Mouse (Mus musculus): ENCODE measurements around the gene Cish.
"Not testable (repeated sequence)": the region's sequence is repeated elsewhere in the genome, so short reads cannot be mapped to it uniquely, and the experiment has no call there.

Gene Cish

DNA sequence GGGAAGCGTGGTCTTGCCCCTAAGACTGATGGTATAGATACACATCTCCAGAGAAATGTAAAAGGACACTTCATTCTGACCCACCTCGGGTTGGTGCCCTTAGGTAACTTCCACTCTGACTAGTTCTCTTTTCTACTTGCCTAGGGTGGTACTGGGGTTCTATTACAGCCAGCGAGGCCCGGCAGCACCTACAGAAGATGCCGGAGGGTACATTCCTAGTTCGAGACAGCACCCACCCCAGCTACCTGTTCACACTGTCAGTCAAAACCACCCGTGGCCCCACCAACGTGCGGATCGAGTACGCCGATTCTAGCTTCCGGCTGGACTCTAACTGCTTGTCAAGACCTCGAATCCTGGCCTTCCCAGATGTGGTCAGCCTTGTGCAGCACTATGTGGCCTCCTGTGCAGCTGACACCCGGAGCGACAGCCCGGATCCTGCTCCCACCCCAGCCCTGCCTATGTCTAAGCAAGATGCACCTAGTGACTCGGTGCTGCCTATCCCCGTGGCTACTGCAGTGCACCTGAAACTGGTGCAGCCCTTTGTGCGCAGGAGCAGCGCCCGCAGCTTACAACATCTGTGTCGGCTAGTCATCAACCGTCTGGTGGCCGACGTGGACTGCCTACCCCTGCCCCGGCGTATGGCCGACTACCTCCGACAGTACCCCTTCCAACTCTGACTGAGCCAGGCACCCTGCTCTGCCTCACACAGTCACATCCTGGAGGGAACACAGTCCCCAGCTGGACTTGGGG, 4.6 kb downstream of the Cish start:
- no peak for DNase-seq

DNA sequence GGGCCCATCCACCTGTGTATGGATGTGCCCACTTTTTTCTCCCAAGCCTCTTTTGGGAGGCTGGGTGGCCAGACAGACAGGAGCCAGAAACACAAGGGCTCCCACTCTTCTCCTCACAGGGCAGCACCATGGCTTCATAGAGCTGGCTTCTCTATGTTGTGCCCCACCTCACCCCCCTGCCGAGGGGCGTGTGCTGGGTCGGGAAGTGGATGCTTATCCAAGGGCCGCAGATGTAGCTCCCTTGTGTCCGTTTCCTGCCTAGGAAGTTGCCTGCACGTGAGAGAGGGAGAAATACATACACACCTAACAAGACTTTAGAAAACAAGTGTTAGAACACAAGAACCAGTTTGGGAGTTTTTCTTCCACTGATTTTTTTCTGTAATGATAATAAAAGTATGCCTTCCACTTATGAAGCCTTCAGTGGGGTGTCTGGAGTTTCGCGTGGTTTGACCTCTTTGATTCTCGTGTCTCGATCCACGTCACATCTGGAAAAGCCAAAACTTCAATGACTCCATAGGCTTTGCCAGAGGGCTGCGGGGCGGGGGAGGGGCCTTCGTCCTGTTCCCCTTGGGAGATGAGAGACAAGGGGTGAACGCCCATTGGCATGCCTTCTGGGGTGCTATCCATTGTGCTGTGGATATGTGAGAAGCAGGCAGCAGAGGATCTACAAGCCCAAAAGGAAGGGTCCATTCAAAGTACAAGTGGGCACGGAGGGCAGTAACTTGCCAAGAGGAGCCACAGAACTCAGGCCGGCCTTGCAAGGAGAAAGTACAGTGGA, 5.9 kb downstream of the Cish start:
- no peak for DNase-seq

DNA sequence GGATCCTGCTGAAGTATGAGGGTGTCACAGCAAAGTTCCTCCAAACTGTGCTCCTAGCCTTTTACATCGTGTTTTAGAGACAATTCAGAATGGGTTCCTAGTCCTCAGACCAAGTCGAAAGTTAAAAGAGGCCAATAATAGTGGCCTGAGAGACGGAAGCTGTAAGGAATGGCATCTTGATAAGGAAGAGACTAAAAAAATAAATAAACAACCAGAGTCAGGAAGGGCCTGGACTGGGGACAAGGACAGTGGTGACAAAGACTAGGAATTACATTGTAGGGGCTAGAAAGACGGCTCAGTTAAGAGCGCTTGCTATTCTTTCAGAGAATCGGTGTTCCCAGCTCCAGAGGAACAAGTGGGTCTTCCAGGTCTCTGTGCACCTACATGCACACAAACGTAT, 6.8 kb downstream of the Cish start:
- DNase-seq = no peak

DNA sequence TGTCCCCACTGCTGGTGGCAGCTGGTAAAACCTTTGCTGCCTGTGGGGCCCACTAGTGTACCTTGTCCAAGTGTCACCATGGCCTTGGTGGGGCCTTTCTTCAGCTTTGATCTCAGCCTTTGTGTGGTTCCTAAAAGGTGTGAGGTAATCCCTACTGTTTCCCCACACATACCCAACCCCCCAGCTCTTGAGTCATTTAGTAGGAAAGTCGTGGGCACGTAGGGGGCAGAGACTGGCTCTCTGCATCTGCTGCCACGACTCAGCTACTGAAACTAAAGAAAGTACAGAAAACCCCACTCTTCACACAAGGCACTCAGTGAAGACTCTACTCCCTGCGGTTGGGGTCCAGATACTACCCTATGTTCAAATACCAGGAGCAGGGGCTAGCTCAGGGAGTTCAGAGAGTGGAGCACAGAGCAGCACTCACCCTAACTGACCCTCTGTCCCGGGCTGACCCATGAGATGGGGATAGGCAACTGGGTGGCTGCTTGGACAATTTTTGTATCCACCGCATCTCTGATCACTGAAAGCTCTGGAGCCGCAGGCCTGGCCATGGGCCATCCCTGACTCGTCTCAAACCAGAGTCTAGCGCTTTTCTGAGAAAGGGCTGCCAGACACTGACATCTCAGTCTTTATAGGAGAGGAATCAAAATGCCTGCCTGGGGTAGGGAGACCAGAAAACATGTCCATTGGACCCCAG, 7.4 kb downstream of the Cish start:
- no peak for DNase-seq

DNA sequence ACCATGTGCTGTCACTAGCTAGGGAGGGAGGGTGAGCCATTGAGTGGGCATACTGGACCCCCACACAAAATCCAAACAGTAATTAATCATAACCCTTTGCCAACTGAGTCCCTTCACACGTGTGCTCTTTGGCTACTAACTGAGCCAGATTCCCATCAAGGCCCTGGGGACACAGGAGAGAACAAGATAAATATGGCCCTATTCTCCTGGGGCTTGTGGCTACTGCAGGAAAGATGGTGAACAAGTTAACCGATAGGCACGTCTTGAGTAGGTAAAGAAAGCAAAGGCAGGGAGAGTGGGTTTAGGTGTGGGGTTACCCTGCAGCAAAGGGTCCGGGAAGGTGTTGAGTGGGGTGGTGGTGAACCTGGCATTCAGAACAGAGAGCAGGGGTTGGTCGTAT, 8.1 kb downstream of the Cish start:
- DNase-seq = no peak

DNA sequence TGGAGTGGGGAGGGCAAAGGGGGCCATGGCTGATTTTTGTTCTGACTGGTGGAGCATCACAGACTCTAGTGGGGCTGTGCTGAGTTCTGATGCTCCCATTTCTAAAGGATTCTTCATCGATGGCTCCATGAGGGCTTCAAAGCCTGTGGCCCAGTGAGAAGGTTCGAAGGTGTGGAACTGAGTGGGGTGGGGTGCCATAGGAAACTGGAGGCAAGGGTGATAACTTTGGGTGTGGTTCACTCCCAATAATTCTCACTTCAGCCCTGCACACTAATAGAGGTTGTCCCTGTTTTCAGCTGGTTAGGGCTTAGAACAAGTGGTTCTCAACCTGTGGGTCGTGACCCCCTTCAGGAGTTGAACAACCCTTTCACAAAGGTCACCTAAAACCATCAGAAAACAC, 8.6 kb downstream of the Cish start:
- DNase-seq = no peak

DNA sequence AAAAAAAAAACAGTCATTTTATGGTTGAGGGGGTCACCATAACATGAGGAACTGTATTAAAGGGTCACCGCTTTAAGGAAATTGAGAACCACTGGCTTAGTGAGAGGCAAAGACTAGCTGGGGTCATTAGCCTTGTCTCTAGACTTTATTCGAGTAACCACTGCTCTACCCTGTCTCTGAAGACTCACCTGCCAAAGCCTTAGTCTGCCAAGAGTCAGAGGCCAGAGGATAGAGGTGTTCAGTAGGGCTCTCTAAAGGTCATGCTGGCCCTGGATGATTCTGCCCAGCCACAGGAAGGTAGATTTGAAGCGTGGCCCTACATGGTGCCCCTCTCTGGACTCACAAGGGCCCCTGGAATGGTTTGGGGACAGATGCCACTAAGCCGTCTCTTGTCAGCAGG, 9.2 kb downstream of the Cish start:
- DNase-seq = no peak

DNA sequence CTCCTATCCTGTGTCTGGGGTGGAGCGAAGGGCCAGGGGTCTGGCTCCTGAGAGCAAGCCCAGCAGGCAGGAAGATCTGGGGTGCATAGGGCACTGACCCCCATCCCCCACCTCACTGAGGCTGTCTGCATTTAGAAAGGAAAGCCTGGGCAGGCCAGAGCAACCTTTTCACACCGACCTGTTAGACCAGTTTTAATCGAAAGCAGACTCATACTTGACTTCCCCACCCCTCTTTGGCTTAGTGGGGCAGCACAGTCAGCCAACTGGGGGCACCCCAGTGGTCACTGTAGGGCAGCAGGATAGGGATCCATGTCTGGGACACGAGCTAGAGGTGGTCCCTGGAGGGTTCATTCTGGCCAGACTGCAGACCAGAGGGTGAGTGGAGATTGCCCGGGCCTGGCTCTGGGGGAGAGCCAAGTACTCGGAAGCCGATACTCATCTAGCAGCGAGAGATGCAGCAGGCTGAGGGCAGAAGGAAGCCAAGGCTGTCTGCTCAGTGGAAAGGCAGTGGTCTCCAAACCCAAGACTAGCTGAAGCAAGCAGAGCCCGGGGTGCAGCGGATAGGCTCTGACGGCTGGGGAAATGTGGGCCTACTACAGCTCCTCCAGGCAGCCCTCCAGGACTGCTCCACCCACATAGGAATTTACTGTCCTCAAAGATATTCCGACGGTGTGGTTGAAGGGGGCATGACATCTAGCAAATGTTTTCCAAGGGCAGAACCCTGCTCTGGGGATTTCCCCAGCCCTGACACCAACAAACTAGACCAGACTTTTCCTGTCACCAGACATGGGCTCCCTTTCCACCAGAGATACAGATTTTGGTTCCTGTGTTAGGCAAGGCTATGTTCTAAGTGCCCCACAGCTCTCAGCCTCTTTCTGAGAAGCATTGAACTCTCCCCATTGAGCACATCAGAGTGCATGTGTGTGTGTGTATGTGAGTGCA, 10.0 kb downstream of the Cish start:
- no peak for DNase-seq

DNA sequence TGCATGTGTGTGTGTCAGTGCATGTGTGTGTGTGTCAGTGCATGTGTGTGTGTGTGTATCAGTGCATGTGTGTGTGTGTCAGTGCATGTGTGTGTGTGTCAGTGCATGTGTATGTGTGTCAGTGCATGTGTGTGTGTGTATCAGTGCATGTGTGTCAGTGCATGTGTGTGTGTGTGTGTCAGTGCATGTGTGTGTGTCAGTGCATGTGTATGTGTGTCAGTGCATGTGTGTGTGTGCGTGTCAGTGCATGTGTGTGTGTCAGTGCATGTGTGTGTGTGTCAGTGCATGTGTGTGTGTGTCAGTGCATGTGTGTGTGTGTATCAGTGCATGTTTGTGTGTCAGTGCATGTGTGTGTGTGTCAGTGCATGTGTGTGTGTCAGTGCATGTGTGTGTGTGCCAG, 10.8 kb downstream of the Cish start:
- DNase-seq = not testable (repeated sequence)

DNA sequence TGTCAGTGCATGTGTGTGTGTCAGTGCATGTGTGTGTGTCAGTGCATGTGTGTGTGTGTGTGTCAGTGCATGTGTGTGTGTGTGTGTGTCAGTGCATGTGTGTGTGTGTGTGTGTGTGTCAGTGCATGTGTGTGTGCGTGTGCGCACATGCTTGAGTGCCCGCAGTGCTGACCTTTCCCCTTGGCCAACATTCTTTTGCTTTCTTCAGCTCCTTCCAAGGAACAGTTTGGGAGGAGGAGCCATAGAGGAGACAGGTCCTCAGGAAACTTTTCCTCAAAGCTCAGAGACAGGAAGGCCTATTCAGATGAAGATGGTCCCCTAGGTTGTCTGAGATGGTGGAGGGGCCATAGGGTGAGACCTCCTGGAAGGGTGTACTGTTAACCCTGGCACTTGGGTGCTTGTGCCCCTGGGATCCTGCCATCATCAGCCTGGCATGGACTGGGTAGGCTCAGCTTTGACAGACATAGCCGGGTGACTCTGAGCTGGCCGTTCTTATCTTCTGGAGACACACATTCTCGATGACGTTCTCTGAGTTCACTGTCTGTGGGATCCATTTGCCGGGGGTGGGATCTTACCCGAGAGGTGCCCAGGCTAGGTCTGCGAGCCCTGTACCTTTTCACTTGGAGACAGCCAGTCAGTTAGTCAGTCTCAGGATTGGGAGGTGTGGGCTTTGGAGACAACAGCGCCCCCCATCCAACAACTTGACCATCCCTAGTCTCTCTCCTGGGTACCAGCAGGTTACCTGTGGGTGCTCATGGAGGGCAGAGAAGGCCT, 11.5 kb downstream of the Cish start:
- DNase-seq = no peak

DNA sequence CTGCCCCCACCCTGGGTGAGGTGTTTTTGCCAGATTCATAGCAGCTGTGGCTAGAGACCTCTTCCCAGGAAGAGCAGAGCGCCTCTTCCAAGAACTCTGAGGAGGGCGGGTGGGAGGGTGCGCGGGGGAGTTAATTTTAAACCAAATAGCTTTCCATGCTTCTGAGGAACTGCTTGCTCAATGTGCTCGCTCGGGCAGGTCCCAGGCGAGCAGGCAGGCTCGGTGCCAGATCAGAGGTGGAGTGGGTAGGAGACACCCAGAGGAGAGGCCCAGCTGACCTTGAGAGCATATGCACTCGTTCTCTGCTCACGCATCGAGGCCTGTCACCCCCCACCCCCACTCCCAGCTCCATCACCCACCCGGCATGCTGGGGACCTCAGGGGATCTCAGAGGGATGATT, 12.1 kb downstream of the Cish start:
- no peak for DNase-seq

DNA sequence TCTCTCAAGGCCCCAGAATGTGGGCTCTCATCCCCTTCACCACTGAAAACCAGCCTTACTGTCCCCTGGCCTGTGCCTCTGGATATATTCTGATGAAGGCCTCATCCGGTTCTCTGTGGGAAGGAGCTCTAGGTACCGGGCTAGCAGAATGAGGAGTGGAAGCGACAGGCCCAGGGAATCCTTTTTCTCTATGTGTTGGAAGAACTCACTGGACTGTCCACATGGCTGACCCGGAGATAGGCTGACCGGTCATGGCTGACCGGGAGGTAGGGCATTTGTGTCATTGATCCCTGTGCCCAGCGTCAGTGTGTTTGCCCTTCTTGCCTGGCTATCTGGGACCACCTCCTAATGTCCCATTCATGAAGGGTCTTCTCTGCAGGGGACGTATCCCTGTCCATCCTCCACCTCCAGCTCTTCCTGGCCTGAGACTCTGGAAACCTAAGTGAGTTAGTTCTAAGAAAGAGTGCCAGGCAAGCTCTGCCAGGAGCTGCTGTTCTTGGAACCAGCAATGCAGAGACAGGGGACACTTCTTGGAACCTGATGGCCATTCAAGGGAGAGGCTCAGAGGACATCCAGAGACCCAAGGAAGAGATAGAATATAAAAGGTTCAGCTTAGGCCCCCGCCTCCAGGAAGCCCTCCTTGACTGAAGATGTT, 12.6 kb downstream of the Cish start:
- no peak for DNase-seq

DNA sequence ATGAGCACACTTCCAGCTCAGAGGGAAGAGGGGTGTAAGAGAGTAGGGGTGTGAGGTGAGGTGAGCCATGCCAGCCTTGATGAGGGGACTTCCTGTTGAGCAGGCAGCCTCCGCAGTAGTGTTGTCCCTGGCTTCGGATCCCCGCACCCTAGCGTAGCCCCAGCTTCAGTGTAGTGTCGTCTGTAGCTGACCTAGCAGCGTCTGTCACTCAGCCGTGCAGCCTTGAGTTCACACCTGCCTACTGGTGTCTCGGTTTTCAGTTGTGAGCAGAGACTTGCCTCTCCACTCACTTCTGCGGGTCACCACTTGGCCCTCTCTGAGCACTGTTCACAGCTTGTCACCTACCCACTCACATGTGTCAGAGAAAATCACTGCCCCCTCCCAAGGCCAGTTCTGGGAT, 13.3 kb downstream of the Cish start:
- no peak for DNase-seq

DNA sequence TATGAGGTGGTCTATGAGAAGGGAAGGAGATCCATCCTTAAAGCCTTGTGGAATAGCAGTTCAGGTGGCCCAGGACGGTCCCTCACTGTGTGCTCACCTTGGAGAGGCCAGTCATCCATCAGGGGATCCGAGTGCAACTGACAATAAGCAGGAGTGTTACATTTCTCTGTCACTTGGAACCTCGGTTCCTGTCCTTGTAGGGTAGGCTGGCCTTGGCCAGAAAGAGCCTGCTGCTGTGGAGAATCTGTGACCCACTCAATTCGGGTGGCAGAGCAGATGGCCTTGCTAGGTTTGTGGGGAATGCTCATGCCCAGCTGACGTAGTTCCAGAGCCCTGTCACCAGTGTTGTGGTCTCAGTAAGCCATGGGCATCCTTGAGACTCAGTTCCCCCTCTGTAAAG, 13.8 kb downstream of the Cish start:
- no peak for DNase-seq

DNA sequence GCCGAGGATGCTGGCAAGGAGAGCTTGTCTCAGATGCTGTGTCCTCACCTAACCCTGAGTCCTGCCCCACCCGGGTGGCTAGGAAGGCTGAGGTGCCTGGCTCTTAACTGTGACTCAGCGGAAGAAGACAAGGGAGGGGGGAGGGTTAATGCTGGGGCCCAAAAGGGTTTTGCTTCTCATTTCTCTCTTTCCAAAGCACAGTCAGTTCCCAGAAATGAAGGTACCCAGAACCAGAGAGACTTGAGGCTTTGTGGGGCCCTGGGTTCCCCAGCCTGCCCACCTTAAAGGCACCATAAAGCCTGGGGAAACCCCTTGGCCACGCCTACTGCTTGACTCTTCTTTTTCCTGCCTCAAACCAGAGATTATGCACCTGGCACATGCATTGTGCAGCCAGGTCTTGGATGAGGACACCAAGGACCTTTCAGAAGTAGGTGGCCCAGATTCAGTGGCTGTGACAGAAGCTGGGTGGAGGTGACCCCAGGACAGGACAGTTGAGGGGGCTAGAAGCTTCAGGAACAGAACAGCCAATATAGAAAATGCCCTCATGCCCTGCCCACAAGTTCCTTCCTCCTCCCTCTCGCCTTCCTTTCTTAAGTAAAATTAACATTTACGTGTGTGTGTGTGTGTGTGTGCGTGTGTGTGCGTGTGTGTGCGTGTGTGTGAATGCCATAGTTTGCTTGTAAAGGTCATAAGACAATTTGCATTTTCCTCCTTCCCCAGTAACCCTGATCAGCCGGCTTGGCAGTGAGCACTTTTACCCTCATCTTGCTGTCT, 17.2 kb downstream of the Cish start:
- peak; percentile 43 to 49 for DNase-seq

DNA sequence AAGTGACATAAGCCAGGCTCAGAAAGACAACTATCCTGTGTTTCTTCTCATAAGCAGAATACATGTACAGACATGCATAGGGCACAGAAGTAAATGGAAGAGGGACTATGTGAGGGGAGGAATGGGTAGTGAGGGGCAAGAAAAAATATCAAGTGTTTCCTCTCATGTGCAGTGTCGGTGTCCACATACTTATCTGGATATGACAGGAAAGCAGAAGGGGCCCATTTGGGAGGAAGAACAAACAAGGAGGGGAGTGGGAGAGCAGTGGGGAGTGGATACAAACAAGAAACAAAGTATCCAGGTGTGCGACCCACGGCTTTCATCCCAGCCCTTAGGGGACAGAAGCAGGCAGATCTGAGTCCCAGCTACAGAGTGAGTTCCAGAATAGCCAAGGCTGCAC, 18.1 kb downstream of the Cish start:
- DNase-seq = no peak

DNA sequence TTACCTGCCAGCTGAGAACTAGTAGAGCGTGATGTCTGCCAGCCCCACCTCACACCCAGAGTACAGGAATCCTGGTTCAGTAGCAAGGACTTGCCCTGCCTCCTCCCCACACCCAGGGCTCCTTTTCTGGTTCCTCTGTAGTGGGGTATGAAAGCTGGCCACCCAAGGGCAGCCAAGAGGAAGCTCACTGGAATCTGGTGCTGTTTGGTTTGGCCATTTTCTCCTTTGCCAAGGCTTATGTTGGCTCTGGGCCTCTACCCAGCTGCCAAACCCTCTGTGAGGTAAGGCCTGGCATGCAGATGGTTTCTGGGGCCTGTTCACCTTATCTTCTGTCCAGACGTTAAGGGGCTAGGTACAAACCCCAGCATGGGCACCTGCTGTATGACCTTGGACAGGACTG, 20.0 kb downstream of the Cish start:
- DNase-seq = no peak

DNA sequence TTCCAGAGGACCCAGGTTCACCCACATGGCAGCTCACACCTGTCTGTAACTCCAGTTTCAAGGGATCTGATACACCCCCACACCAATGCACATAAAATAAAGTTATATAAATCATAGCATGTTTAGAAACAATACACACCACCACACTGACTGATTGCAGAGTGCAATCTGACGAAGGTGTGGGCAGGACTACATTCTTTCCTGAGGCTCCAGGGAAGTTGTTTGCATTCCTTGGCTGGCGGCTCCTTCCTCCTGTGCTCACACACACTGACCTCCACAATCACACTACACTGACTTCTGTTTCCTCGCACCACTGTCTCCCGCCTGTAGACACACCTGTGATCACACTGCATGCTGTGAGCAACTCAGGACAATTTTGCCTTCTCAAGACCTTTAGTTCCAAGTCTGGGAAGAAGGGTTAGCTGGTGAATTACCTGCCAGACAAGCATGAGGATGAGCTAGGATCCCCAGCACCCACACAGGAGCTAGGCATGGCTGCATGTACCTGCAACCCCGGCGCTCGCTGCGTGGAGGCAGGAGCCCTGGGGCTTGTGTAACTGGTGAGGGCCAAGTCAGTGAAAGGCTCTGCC, 26.7 kb downstream of the Cish start:
- DNase-seq = no peak

DNA sequence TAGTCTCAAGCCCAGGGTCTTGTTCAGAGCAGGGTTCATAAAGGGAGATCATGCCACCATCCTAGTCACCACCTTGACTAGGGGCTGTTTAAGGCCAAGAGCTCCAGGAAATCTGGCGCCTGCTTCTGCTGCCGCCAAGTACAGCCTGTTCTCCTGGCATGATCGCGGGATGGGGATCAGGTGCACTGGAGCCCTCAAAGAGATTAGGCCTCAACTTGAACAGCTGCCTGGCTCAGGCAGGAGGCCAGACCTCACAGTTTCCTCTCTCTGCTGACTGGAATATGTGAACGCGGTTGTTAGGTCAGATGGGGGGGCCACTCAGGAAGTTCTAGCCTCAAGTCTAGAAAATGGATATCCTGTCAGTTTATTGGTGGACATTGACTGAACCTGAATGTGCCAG, 27.7 kb downstream of the Cish start:
- DNase-seq = no peak

All from spleen, adult 18-20 months (tissue).